Mouse (Mus musculus): Measurements from ENCODE around the gene Cyp2w1.

Gene Cyp2w1

DNA sequence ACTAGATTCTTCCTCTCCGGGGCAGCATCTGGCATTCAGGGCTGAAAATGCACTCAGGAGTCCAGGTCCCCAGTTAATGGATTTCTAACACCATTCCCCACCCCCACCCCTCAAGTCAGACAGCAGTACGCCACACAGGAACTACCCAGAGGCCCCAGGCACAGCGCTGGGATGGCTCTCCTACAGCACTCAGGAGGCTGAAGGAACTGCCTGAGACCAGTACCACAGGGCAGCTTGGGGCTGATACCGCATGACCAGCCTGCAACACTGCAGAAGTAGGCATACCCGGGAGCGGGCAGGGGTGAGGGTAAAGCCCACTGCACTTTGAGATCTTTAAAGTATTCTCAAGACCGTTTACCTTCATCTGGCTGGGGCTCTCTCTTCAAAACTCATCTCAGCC is 53.1 kb downstream of the Cyp2w1 start:
- no peak for DNase-seq (ENCODE audit: low spot score)

DNA sequence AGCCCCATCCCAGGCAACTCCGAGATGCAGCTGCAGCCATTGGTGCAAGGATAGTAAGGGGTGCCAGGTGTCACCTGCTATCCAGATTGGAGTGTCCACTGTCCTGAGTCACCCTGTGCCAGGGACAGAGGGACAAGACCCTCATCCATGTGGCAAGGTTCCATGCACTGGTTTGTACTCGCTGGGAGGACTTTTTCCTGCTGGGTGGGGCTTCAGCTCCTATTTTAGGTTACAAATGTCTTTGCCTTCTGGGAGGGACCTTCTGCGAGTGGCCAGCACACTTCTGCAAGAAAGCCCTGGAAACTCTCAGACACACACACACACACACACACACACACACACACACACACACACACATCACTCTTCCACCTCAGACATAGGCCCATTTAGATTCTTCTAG is 53.5 kb downstream of the Cyp2w1 start:
- DNase-seq (ENCODE audit: low spot score) = no peak

Measured in embryo, embryonic 10 days (tissue).